Mouse (Mus musculus) bone marrow, adult 2 months (tissue): ENCODE measurements around the gene Zbtb32. TPM values are rescaled to one million over a fixed set of nuclear protein-coding genes. Genes with fewer than 3 reads are reported as not detected.

Experiments
- H3K27ac ChIP-seq: fragments of 200-500 bp; 2 replicates; pipeline ENCODE4 v1.5.1; 2012; ENCODE audit warnings: low read depth, mild to moderate bottlenecking, control low read depth, inconsistent platforms, low read length; ENCODE audit not compliant: control insufficient read depth, poor library complexity, insufficient read depth
- H3K4me1 ChIP-seq: fragments of 200-500 bp; 2 replicates; pipeline ENCODE4 v1.6.1; 2011; ENCODE audit warnings: low read length; ENCODE audit not compliant: control insufficient read depth, insufficient read depth
- H3K4me3 ChIP-seq: fragments of 200-500 bp; replicated peaks from 2 replicates; pipeline ENCODE3; 2011; ENCODE audit warnings: mild to moderate bottlenecking, low read depth, low read length, control low read depth; ENCODE audit not compliant: control insufficient read depth
- CTCF ChIP-seq: fragments of 200-500 bp; IDR thresholded peaks from 2 replicates; pipeline ENCODE4 v1.5.1; 2011; ENCODE audit warnings: low read length, control low read depth; ENCODE audit not compliant: control insufficient read depth, insufficient read depth
- POLR2A ChIP-seq: fragments of 200-500 bp; IDR thresholded peaks from 2 replicates; pipeline ENCODE4 v1.6.1; 2011; ENCODE audit warnings: low read depth, mild to moderate bottlenecking, control low read depth, low read length, borderline replicate concordance; ENCODE audit not compliant: control insufficient read depth
- whole genome bisulfite sequencing: fragments of 180-500 bp; shearing (Covaris S2); methylation state at CpG from one replicate; pipeline ENCODE4 v1.1.7; 2018; 5-methylcytosine and 5-hydroxymethylcytosine counted together
- polyA plus RNA-seq: library from polyadenylated mRNA; stranded (reverse); fragments of >200 nt; gene quantifications from 2 replicates; pipeline ENCODE4 v1.2.4, GENCODE M21; 2011; ENCODE audit warnings: low replicate concordance; ENCODE audit not compliant: missing spikeins, insufficient read depth, insufficient read length

The Zbtb32 gene
- polyA plus RNA-seq, 1 experiment: 3.1 TPM

DNA sequence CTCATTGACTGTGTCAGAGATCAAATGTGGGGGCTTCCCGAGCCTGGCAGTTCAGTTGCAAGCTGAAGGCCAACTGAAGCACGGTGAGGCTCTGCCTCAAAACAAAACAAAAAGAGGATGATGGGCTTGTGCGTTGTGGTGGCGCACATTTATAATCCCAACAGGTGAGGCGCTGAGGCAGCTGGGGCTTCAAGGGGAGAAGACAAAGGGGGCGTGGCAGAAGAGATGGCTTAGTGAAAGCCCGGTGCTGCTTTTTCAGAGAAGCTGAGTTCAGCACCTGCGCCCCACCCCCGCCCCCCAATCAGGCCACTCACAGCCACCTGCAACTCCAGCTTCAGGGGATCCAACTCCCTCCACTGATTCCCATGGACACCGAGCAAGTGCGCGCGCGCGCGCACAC is 9.8 kb upstream of the Zbtb32 start:
- Histone ChIP-seq H3K4me1 (no peaks in the 10 kb centered on the region), H3K27ac (no peak overlapping the region), H3K4me3 (no peak overlapping the region)
- TF ChIP-seq POLR2A (no peak), CTCF (no peak)
- 57% methylated on average over 16 of the region's 16 CpGs for WGBS

DNA sequence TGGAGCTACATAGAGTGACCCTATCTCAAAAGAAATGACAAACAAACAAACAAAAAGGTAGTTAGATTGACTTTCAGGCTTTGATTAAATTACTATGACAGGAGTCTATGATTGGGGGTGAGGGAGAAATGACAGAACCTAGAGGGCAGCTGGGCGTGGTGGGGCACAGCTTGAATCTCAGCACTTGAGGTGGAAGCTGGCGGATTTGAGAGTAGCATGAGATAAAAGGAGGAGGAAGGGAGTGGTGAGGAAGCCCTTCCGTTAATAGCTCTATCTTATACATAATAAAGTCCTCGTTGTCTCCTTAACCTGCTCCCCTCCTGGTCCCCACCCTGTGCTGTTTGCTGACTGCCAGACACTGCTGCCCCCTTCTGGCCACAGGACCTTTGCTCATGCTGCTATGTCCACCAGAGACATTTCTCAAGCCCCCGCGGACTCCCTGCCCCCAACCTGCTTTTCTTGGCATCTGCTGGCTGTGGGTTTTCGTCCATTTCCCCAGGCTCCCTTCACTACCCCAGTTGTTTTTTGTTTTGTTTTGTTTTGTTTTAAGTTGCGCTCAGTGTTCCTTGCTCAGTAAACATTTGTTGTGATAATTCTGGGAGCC is 9.1 kb upstream of the Zbtb32 start:
- no peak overlapping the region for H3K27ac ChIP-seq
- WGBS: 16% methylated on average over 8 of the region's 8 CpGs
- TF ChIP-seq CTCF: peak; percentile 83
- no peak for TF ChIP-seq POLR2A
- H3K4me3 ChIP-seq: no peak overlapping the region
- no peaks in the 10 kb centered on the region for H3K4me1 ChIP-seq

DNA sequence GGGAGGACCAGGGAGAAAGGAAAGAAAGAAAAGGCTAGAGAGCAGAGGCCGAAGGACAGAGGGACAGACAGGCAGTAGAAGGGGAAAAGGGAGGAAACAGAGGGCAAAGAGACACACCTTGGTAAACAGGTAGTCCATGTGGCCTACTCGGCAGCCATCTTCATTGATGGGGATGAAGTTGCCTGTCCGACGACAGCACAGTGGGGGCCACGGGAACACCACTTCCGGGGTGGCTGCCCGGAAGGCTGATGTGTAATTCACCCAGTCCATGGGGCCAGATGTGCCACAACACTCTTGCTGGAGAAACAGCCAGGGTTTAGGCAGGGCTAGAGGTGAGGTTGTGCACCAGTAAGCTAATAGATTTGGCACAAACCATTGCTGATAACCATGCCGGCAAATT is 6.2 kb upstream of the Zbtb32 start:
- H3K4me3 ChIP-seq: no peak overlapping the region
- no peaks in the 10 kb centered on the region; the same call in 1 of the 2 replicates for H3K4me1 ChIP-seq
- WGBS: 83% methylated on average over 8 of the region's 8 CpGs
- no peak for TF ChIP-seq CTCF
- TF ChIP-seq POLR2A: no peak
- H3K27ac ChIP-seq: no peak overlapping the region

DNA sequence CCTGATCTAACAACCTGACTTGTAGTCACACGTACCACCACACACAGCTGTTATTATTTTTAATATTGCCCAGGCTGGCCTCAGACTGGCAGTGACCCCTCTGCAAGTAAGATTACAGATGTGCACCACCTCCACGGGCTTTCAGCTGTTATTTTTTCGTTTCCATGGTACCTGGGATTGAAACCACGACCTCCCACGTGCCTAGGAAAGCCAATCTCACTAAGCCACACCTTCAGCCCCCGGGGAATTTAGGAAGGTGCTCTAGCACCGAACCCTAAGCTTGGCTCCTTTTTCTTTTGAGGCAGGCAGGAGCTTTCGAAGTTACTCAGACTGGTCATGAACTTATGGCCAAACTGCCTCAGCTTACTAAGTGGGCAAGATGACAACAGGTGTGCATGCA is 5.7 kb upstream of the Zbtb32 start:
- no peak overlapping the region for H3K27ac ChIP-seq
- H3K4me3 ChIP-seq: no peak overlapping the region
- TF ChIP-seq POLR2A (no peak), CTCF (no peak)
- WGBS: 42% methylated on average over 8 of the region's 8 CpGs
- H3K4me1 ChIP-seq: no peaks in the 10 kb centered on the region; the same call in 1 of the 2 replicates

DNA sequence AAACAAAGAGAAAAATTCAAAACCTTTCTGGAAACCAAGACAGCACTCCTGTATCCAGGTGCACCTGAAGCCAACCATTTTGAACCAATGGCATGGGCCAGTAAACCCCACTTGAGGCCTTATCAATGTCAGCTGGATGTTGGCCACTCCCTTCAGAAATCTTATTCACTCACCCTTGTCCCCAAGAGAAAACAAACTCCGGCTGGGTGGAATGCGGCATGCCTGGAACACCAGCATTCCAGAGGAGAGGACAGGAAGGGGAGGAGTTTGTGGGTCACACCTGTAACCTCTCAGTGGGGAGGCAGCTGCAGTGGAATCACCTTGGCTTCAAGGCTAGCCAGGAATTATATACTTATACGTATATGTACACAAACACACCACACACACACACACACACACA is 3.9 kb upstream of the Zbtb32 start:
- Histone ChIP-seq H3K4me3 (no peak overlapping the region), H3K27ac (no peak overlapping the region), H3K4me1 (no peaks in the 10 kb centered on the region; the same call in 1 of the 2 replicates)
- WGBS: 78% methylated on average over 3 of the region's 3 CpGs
- TF ChIP-seq CTCF (no peak), POLR2A (no peak)

DNA sequence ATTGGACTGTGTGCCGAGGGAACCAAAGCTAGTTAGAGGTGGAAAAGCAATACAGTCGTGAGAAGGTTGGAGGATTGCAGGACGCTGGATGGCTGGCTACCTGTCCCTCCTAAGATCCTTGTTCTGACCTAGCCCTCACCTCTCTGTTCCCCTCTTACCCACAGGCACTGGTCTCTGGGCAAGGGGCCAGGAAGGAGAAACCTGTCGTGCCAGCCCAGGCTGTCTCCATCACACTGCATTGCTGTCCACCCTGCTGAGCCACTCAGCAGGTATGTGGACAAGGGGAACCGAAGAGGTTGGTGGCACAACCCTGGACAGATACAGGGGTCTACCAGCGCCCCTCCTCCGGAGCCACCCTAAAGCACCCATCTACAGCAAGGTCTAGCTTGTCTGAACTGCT is 1.9 kb upstream of the Zbtb32 start:
- no peak for TF ChIP-seq CTCF
- WGBS: 65% methylated on average over 7 of the region's 7 CpGs
- no peaks in the 10 kb centered on the region; the same call in 1 of the 2 replicates for H3K4me1 ChIP-seq
- H3K27ac ChIP-seq: no peak overlapping the region
- no peak overlapping the region for H3K4me3 ChIP-seq

DNA sequence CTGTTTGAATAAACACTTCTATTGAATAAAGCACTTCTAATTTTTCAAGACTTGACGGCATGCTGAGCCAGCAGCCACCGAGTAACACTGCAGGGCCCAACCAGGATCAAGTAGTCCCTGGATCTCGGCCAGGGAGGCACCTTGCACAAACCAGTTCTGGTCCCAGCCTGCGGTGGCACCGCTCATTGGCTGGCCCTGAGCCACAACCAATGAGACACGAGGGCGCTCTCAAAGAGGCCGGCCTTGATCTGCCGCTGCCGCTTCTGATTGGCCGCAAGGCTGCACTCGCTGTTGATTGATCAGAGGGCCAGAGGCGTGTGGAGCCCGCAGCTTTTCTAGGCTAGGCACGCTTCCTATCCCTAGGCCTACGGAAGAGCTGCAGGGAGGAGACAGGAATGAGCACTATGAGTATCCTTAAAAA is 1.2 kb upstream of the Zbtb32 start:
- Histone ChIP-seq H3K4me3 (no peak overlapping the region), H3K27ac (no peak overlapping the region), H3K4me1 (no peaks in the 10 kb centered on the region; the same call in 1 of the 2 replicates)
- 5% methylated on average over 16 of the region's 16 CpGs for WGBS
- TF ChIP-seq POLR2A: no peak
- TF ChIP-seq CTCF: no peak

DNA sequence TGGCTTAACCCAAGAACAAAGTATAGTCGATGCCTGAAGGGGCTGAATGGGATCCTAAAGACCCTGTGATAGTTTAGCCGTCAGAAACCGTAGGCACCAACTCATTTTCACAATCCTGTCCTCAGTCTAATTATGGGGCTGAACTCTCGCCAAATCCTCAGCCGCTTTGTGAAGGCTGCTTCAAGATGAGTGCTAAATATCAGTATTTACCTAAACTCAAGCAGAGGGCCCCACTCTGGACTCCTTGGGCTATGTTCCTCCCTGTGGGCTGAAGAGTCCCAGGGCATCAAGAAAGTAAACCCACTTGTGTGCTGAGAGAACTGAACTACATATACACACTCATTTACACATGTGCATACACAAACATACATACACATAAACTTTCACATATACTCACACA is 1.9 kb downstream of the Zbtb32 start:
- Histone ChIP-seq H3K27ac (no peak overlapping the region), H3K4me1 (peaks cover 3% of the 10 kb centered on the region; the same call in 1 of the 2 replicates), H3K4me3 (no peak overlapping the region)
- 83% methylated on average over 5 of the region's 5 CpGs for WGBS
- TF ChIP-seq POLR2A (no peak), CTCF (no peak)

DNA sequence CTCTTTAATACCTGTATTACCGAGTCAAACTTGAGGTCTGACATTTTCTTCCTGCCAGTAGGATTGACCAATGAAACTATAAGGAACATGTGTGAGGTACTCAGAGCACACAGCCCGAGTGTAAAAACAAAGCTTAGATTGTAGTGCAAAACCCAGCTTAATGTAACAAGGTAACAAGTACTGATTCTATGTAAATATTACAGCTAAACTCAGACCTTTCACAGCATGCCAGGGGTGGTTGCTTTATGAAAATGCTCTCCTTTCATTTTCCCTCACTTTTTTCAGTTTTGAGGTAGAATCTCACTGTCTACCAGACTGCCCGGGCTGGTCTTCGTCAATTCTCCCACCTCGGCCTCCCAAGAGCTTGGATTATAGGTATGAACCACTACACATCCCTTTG is 2.6 kb downstream of the Zbtb32 start:
- Histone ChIP-seq H3K4me1 (peaks cover 3% of the 10 kb centered on the region; the same call in 1 of the 2 replicates), H3K4me3 (no peak overlapping the region), H3K27ac (no peak overlapping the region)
- WGBS: 74% methylated on average over 5 of the region's 5 CpGs
- TF ChIP-seq POLR2A (no peak), CTCF (no peak)
